Mouse (Mus musculus): Measurements from ENCODE around the gene Zfp574. TPM values are rescaled to one million over a fixed set of nuclear protein-coding genes. Genes with fewer than 3 reads are reported as not detected.

Gene Zfp574
- polyA plus RNA-seq, 1 experiment from 2014 or later: 9.7 TPM

Small RNA genes lying within 50 kb of the gene (microRNA-seq; reads per million reads assigned to microRNA genes)
- 1.5 reads per million for gene Mir6537

Other genes with a start within 250 kb of the Zfp574 start
- 1.9 and 2.5 TPM in 2 replicates for gene Gm9844, start 210.4 kb upstream of the Zfp574 start, polyA plus RNA-seq (2015; fragmentation: Nextera tagmentation; extraction: Ambion mirVana)
- gene Lypd4, start 202.6 kb upstream of the Zfp574 start, polyA plus RNA-seq (2015; fragmentation: Nextera tagmentation; extraction: Ambion mirVana): not detected in 2 replicates
- not detected in 2 replicates for gene Dmrtc2, start 202.5 kb upstream of the Zfp574 start, polyA plus RNA-seq (2015; fragmentation: Nextera tagmentation; extraction: Ambion mirVana)
- gene Rps19, start 188.2 kb upstream of the Zfp574 start, polyA plus RNA-seq (2015; fragmentation: Nextera tagmentation; extraction: Ambion mirVana): 1,483 and 1,612 TPM in 2 replicates
- 0.51 and 0.61 TPM in 2 replicates for gene Cd79a, start 175.2 kb upstream of the Zfp574 start, polyA plus RNA-seq (2015; fragmentation: Nextera tagmentation; extraction: Ambion mirVana)
- 44.3 and 48.2 TPM in 2 replicates for gene Arhgef1, start 169.7 kb upstream of the Zfp574 start, polyA plus RNA-seq (2015; fragmentation: Nextera tagmentation; extraction: Ambion mirVana)
- gene Gm4881, start 128.1 kb upstream of the Zfp574 start, polyA plus RNA-seq (2015; fragmentation: Nextera tagmentation; extraction: Ambion mirVana): not detected in 2 replicates
- 56.4 and 59.5 TPM in 2 replicates for gene Rabac1, start 99.8 kb upstream of the Zfp574 start, polyA plus RNA-seq (2015; fragmentation: Nextera tagmentation; extraction: Ambion mirVana)
- 0.82 and 0.87 TPM in 2 replicates for gene Atp1a3, start 66.6 kb upstream of the Zfp574 start, polyA plus RNA-seq (2015; fragmentation: Nextera tagmentation; extraction: Ambion mirVana)
- 0.86 and 1.0 TPM in 2 replicates for gene Grik5, start 221 bp upstream of the Zfp574 start, polyA plus RNA-seq (2015; fragmentation: Nextera tagmentation; extraction: Ambion mirVana)
- 1.5 and 1.6 TPM in 2 replicates for gene Pou2f2, start 107.2 kb downstream of the Zfp574 start, polyA plus RNA-seq (2015; fragmentation: Nextera tagmentation; extraction: Ambion mirVana)
- 27.0 and 27.6 TPM in 2 replicates for gene Dedd2, start 148.0 kb downstream of the Zfp574 start, polyA plus RNA-seq (2015; fragmentation: Nextera tagmentation; extraction: Ambion mirVana)
- 2.0 and 2.1 TPM in 2 replicates for gene Zfp526, start 148.9 kb downstream of the Zfp574 start, polyA plus RNA-seq (2015; fragmentation: Nextera tagmentation; extraction: Ambion mirVana)
- gene Gsk3a, start 165.3 kb downstream of the Zfp574 start, polyA plus RNA-seq (2015; fragmentation: Nextera tagmentation; extraction: Ambion mirVana): 6.2 and 6.3 TPM in 2 replicates
- gene Erf, start 178.2 kb downstream of the Zfp574 start, polyA plus RNA-seq (2015; fragmentation: Nextera tagmentation; extraction: Ambion mirVana): 4.3 TPM in 2 replicates
- 9.7 and 10.4 TPM in 2 replicates for gene Cic, start 195.1 kb downstream of the Zfp574 start, polyA plus RNA-seq (2015; fragmentation: Nextera tagmentation; extraction: Ambion mirVana)
- 29.3 and 31.6 TPM in 2 replicates for gene Pafah1b3, start 225.4 kb downstream of the Zfp574 start, polyA plus RNA-seq (2015; fragmentation: Nextera tagmentation; extraction: Ambion mirVana)
- gene Prr19, start 228.8 kb downstream of the Zfp574 start, polyA plus RNA-seq (2015; fragmentation: Nextera tagmentation; extraction: Ambion mirVana): not detected in 2 replicates
- 0.10 TPM in 1 of 2 replicates, not detected in the other for gene Tmem145, start 233.5 kb downstream of the Zfp574 start, polyA plus RNA-seq (2015; fragmentation: Nextera tagmentation; extraction: Ambion mirVana)
- 1.0 and 1.2 TPM in 2 replicates for gene Megf8, start 244.6 kb downstream of the Zfp574 start, polyA plus RNA-seq (2015; fragmentation: Nextera tagmentation; extraction: Ambion mirVana)